Mouse (Mus musculus) urinary bladder, adult 2 months (tissue): ENCODE data around the gene Rpl36a-ps1. TPM values are rescaled to one million over a fixed set of nuclear protein-coding genes. Genes with fewer than 3 reads are reported as not detected.
"Not testable (repeated sequence)": the region's sequence is repeated elsewhere in the genome, so short reads cannot be mapped to it uniquely, and the experiment has no call there.

Source experiments
- DNase-seq: peaks from one replicate; pipeline ENCODE4 v3.0.0; 2022; ENCODE audit warnings: low spot score
- polyA plus RNA-seq: library from polyadenylated mRNA; depleted of rRNA; stranded (reverse); fragments of >200 nt; gene quantifications from 2 replicates; pipeline ENCODE4 v1.2.3, GENCODE M21; 2012; rRNA removed

Gene Rpl36a-ps1
- polyA plus RNA-seq, result 9.9 and 15.6 TPM in 2 replicates

DNA sequence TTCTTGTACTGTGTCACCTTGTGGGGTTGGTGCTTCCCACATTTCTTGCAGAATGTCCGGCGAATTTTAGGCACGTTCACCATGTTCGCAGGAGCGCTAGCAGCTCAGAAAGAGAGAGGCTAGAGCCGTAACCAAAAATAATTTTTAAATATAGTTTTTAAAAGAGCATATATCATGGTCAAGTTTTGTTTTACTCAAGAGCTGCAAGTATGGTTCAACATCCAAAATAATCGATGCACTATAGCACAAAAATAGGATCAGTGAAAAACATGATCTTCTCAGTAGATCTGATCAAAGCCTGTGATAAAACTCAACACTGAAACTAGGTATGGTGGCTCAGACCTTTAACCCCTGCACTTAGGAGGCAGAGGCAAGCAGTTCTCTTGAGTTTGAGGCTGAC lies at the start of gene Rpl36a-ps1:
Rpl36a-ps1 (minus strand) TSS at position 101 of the 400 bp plus-strand sequence.
- no peak for DNase-seq

DNA sequence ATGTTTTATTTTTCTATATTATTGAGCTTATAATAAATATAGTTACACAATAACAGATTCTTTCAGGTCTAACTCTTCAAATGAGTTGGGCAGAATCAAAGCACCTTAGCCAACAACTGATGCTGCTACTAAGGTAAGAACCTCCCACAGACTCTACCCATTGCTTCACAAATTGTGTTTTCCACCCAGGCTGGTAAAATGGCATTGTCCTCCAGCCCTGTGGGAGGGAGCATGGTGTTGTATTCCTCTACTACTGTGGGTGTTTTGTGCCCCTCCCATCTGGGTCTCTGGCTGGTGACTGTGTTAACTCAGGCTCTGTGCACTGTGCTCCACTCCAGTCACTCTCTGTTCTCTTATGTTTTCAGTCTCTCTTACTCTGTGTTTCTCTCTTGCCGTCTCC lies 49.4 kb upstream of the Rpl36a-ps1 start:
- DNase-seq, result no peak

DNA sequence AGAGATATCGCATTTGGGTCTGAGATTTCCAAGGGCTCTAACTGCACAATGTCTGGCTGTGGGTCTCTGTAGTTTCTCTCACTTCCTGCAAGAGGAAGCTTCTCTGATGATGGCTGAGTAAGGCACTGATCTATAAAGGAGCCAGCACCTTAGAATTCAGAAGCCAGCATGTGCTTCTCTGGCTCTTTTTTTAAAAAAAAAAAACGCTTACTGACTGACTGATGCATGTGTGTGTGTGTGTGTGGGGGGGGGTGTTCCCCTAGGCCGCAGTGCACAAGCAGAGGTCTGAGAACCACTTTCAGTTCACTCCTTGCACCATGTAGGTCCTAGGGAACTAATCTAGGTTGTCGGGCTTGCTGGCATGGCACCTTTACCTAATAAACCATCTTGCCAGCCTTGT lies 47.3 kb upstream of the Rpl36a-ps1 start:
- no peak for DNase-seq

DNA sequence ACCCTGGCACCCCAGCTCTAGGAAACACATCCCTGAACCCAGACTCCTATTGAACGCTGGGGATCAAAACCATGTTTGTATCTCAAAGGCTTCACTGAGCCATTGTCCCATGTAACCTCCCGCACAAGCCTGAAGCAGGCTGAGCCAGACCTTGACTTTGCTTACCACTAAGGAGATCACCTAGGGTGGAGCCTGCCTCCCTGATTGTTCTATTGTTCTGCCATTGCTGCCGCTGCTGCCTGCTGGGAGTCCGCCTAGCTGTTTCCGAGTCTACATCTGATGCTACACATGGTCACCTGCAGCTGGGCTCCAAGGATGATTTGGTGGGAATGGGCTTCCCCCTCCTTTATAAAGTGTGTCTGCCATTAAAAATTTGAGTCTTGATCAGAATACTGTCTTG lies 45.2 kb upstream of the Rpl36a-ps1 start:
- not testable (repeated sequence) for DNase-seq

DNA sequence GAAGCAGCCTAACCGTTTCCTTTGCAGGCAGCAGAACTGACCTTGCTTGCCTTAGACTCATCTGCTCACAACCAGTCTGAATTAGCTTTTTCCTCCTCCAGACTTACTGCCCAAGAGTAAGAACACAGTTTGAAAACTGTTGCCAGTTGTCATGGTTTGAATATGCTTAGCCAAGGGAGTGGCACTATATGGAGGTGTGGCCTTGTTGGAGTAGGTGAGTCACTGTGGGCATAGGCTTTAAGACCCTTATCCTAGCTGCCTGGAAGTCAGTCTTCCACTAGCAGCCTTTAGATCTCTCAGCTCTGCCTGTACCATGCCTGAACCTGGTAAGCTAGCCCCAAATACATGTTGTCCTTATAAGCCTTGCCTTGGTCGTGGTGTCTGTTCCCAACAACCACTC lies 43.6 kb upstream of the Rpl36a-ps1 start:
- no peak for DNase-seq

DNA sequence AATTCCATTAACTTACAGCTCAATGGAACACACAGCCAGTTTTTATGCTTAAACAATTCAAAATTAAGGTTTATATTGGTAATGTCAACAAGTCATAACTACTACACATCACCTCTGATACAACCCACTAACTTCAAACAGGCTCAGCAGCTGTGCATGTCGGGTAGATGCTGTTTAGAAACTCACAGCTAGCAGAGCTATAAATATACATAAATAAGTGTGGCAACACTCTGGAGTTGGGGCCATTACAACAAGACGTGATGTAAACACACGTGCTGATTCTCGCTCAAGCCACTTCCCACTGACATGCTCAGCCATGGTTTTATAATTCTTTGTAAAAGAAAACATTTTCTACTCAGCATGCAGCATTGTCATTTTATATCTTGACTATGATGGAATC lies 41.9 kb upstream of the Rpl36a-ps1 start:
- DNase-seq, result no peak

DNA sequence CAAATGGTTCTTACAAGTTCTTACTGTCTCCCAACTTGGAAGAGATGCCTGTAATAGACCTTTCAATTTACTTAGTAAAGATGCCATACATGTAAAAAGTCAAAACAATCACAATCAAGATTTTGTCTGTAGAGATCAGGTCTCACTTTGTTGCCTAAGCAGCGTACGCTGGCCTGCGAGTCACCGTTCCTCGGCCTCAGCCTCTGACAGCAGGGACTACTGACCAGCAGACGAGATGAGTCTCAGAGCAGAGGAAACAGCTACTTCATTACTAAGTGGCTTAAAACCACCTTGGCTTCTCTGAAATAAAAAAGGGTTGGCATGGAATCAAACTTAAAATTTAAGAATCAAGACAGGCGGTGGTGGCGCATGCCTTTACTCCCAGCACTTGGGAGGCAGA lies 40.7 kb upstream of the Rpl36a-ps1 start:
- not testable (repeated sequence) for DNase-seq

DNA sequence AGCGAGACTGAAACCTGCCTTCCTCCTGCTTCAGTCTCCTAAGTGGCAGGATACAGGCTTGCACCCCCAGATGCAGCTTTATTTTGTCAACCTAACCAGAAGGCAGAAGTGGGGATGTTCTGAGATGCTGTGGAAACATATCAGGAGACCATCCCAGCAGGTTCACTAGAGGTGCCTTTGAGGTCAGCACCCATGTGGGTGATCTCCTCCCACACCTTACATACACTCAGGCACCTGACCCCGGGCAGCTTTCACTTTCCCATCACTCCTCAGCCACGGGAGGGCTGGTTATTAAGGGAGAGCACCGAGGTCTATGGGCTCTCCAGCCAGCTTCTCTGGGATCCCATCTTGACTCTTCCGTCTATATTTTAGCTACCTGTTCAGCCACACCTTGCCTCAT lies 38.5 kb upstream of the Rpl36a-ps1 start:
- DNase-seq, result no peak

DNA sequence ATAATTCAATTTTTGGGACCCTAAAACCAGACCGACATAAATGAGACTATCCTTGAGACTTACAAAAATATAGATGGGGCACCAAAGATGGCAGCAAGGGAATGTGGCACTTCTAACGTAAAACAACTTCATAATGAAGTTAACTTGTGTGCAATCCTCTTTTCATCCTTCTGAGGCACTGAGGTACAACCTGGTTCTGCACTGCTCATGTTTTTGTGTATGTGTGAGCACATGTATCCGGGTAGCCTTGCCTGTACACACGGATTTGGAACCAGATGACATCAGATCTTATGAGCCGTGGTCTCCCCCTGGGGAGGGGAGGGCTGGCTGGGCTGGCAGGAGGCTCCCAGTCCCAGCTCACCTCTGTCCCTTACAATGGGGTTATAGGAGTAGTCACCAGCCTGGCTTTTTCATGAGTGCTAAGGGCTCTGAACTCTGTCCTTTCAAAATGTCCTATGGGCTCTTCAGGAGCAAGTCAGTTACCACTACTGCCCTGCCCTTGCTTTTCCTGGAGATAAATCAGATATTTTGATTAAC lies 37.3 kb upstream of the Rpl36a-ps1 start:
- DNase-seq, result no peak

DNA sequence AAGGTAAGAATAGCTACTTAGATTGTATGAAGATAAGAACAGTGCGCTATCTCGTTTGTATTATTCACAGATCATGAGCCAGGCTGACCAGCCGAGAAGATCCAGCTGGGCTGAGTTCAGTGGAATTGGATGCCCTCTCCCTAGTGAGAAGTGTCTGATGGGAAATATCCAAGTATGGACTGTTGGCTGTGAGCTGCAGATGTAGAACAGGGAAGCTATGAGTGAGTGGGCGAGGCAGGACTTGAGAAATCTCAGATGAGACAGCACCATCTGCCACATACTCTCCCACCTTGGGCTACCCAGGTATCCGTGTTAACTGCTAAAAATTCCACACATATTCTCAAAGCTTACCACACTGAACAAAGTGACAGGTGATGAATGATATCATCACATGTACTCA lies 35.9 kb upstream of the Rpl36a-ps1 start:
- DNase-seq, result no peak

DNA sequence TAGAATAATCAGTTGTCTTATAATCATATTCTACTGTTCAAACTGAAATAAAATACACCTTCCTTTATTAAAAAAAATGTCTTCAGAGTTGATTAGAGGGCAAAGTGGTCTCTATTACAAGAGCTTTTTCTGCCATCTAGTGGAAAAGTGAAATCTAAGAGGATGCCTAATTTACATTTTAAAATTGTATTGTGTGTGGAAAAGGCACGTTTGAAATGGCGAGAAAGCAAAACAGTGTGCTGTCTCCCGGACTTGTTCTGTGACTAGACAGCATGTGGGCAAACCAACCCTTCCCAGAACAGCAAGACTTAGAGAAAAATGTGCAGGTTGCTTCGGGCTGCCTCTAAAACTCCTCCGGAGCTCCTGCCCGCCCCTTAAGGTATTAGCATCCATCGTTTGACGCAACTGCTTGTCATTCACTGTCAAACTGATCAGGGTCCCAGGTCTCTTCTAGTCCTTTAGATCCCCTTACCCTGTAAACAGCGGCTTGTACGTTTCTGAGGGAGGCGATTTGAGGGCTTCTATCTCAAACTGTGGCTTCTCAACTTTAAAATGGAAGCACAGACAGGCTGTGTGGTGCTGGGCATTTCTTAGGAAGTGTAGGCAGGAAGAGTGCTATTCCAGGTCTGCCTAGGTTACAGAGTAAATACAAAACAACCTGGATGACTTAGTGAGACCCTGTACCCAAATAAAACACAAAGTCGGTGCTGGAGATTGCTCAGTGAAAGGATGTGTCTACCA lies 28.4 kb upstream of the Rpl36a-ps1 start:
- DNase-seq, result no peak

DNA sequence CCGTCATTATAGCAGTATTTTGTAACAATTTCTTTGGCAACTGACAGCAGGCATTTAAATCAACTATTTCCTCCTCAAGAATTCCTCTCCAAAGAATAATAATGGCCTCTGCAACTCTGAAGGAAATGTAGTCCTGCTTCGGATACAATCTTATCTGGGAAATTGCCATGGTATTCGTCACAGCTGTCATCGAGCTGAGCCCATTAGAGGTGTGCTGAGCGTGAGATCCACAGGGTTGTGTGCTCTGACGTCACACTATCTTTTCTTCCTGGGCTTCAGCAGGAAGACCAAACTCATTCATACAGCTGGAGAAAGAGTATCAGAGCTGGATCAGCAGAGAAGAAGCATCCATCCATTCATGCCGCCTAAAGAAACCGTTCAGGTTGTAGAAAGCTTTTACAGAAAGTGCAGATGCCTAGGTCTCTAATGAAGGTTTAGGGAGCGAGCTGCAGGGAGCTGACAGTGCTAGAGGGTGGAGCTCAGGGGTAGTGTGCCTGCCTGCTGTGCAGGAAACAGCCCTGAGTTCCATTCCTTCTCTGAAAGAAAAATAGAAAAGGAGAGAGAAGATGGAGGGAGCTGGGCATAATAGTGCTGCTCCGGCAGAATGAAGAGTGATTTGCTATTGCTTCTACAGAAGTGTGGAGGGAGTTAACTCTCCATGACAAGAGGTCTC lies 25.2 kb upstream of the Rpl36a-ps1 start:
- DNase-seq, result no peak

DNA sequence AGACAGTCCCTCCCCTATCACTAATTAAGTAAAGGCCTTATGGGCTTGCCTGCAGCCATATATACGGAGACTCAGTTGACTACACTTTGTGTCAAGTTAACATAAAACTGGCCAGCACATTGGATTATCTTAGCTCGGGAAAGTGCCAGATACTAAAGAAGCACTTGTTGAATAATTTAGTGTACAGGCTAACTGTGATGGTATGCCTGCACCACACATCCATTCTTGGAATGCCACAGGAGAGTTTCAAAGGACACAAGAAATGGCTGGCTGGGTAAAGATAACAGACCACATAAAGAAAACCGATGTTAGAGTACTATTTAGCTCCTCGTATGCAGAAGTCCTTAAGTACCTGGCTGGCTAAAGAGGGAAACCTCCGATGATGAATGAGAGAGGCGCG lies 24.6 kb upstream of the Rpl36a-ps1 start:
- no peak for DNase-seq

DNA sequence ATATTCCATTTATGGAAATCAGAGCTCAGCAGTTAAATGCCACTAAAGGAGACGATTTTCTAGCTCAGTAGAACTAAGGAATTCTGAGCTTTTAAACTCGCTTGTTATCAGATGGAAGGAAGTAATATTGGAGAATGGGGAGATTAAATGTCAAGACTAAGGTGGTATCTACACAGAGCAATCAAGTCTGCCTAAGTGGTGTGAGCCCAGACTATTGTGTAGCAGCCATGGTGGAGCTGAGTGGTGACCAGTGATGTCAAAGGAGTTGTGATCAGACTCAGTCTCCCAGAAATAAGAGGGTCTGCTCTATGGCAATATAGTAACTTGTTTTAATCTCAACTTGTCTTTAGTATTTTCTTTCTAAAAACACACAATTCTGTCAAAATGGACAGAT lies 16.8 kb upstream of the Rpl36a-ps1 start:
- no peak for DNase-seq

DNA sequence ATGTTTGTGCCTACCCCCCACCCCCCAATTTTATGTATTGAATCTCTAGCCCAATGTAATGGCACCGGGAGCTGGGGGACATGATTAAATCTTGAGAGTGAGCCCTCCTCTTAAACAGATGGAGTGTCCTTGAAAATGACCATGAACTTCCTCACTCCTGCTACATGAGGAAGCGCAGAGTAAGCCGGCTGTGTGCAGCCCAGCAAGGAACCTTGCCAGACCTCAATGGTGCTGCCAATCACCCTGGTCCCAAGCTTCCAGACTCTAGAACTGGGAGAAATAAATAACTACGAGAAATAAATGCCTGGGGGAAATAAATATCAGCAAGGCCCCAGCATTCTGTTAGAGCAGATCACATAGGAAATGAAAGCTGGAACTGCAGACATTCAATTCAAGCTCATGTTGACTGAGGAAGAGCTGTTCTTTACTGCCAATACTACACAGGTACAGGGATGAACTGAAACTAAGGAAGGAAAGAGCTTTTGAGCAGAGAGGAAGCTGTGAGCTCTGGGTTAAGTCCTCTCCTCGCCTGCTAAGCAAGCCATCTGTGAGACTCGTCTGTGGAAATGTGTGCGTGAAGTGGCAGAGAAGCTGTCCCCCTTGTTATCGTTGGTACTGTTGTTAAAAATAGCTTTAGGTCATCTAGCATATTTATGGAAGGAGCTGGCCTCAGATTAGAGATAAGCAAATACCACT lies 16.3 kb upstream of the Rpl36a-ps1 start:
- no peak for DNase-seq

DNA sequence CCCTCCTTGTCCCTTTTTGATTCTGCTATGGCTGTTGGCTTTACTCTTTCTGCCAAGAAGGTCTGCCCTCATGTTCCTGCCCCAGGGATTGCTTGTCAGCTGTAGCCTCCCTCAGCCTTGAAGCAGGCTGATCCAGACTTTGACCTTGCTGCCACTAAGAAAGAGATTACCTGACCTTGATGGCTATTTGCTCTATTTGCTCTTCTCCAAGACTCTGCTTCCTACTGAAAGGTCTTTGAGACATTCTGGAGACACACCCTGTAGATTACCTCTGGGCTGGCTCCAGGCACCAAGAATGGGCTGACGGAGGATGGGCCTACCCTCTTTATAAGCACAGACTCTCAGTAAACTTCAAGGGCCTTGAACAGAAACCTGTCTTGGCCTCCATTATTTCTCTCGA lies 1.6 kb downstream of the Rpl36a-ps1 start:
- DNase-seq, result no peak

DNA sequence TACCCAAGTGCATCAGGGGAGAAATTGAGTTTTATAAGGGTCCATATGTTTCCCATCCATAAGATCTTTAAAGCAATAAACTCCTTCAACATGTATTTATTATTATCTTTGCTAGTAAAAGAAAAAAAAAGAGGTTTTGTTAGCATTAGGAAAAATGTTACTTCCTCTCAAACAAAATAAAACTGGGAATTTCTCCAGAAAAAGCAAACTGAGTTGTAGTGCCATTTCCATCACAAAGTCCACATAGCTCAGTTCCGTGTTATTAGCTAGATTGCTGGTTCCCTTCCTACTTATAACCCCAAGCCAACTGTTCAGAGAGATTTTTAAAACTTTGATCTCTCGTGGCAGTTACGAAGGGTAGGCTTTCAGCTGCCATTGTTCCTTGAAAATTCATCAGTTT lies 3.5 kb downstream of the Rpl36a-ps1 start:
- DNase-seq, result no peak

DNA sequence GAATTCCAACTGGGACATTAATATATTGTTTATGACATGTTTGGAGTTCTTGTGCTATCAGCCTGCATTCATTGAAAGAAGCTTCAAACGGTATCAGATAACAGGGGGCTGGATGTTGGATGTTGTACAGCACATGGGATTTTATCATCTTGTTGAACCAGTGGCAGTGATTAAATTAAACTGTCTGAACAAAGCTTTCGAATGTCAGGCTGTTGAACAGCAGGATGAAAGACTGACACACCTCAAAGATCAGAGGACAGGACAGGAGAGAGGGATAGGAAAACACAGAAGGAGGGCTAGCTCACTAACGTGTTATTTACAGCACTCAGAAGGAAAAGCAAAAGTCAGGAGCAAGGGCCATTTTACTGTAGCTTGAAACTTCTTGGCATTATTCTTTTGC lies 4.3 kb downstream of the Rpl36a-ps1 start:
- no peak for DNase-seq

DNA sequence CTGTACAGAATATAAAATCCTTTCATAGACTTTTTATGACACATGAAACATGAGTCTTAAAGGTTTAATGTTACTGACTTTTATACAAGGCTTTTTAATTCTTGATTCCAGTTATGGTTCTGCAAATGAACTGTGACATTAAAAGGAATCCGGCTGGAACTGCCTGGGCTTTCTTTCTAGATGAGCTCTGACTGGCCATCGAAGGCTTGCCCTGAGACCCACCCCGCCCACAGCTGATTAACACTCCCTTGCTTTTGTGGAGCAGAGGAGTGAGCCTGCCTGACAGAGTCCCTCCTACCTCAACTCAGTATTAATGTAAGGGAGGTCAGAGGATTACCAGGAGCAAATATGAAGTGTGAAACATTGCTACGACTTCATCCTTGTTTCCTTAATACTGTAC lies 22.2 kb downstream of the Rpl36a-ps1 start:
- DNase-seq, result no peak

DNA sequence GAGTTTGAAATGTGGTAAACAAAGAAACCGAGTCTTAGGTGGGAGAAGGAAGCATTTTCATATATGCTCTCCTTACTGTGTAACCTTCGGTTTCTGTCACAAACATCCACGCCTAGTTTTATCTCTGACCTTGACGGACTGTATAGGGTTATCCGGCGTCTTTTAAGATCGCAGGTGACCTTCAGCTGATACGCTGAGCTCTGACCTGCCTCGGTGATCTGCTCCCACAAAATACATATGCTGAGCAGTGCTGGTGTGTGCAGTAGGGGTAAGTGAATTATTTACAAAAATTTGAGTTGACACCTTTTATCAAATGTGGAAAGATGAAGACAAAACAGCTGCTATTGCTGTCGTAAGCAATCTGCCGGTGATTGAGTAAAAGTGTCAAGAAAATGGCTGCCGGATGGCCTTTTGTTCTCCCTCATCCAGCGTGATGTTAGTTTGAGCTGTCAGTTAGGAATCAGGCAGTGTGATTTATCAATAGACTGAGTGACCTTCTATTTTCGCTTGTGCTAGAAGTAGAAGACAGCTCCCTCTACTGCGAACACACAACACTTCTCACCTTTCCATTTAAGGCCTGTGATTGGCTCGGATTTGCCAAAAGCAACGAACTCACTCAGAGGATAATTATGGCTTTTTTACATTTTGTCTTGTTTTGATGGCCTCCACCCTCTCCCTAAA lies 35.0 kb downstream of the Rpl36a-ps1 start:
- DNase-seq, result no peak

DNA sequence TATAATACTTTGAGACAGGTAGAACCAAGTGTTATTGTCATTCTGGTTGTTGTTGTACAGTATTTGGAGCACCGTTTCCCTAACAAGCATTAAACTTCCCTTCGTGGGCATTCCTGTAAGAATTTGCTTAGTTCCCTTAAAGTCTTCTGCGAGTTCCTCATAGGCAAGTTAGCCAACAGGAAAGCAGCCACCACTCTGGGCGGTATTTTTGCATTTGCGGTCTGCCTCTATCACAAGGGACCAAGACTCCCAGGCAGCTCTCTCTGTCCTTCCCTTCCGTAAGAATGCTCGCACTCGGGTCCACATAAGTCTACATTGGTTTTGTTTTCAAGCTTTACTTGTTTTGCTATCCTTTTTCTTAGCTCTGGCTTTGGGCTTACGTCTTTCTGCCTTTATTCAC lies 37.3 kb downstream of the Rpl36a-ps1 start:
- no peak for DNase-seq

DNA sequence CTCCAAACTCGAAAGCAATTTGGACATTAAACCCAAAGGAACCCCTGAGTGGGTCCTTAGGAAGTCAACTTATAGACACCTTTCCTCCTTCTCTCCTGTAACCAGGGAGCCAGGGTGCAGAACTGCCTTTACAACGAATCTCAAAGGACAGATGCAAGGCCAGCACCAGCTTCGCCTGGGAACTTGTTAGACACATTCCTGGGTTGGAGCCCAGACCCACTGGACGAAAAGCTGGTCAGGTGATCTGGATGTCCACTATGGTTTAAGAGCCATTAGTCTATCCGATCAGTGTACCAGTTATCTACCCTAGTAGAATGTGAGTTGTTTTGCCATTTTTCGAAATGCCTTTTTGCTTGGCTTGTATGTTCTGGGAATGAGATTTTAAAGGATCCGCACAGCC lies 41.7 kb downstream of the Rpl36a-ps1 start:
- DNase-seq, result no peak
